Comparison of ENCODE assay signal across 8 mouse cellular contexts in the genomic region with DNA sequence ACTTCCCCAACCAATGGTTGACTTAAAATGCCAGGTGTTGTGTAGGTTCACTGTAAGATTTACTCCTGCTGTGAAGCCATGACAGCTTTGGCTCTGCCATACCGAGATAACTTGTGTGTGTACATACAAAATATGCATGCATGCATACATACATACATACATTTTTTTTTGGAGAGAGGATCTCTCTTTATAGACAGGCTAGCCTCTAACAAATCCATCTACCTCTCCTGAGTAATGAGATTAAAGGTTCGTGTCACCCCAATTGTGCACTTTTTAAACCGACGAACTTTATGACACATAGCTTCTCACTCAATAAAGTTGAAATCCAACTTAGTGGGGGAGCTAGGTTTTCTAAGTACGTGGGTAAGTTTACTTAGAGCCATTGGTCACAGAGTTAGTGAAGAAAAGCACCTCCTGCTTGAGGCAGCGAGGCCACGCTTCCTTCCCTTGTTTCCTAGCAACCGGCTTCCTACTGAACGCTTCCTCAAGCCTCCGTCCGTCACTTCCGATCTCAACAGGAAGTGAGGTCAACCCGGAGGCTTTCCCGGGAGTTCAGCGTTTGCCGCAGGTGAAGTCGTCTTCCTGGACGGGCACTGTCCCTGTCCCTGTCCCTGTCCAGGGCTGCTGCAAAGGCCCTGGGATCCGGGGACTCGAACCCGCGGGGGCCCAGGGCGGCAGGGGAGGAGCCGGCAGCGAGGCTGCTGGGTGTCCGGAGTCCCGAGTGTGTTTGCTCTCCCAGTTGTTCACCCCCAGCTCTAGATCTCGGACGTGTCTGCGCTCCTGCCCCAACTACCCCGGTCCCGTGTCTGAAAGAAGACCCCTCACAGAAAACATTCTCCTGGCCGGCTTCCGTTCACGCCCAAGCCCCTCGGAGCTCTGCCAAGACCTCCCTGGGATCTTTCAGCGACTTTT. TPM values are rescaled to one million over a fixed set of nuclear protein-coding genes. Genes with fewer than 3 reads are reported as not detected.
DNase-seq lines count a peak whose midpoint lies in the region; ATAC-seq lines count a peak whose summit lies in the region.

Gene Pik3r4, plus strand, starts transcription at position 519 of the 912 bp plus-strand sequence.

- DNase-seq in ES-CJ7 (ENCODE audit: low read depth, low spot score) = peak; percentile 98
- peak; percentile 76 for DNase-seq in cerebellum, adult 11 months
- DNase-seq in forebrain, embryonic 14.5 days (ENCODE audit: low spot score) = peak; percentile 97
- peak; percentile 78 to 88 for DNase-seq in heart, postnatal 14 days
- DNase-seq in layer of hippocampus, adult 11-12 months (ENCODE audit: low spot score) = peak; percentile 86
- peak; percentile 89 to 92 for DNase-seq in lung, adult 18-20 months
- peak; percentile 85 for DNase-seq in testis, postnatal 14 days (ENCODE audit: low spot score)

- H3K4me1 ChIP-seq in forebrain, embryonic 14.5 days (ENCODE audit: control insufficient read depth, insufficient read depth, low read length) = 0 out of 2 replicates have a peak, but pooled peaks cover 2% of the 10 kb centered on the region
- peaks cover 34% of the 10 kb centered on the region for H3K4me1 ChIP-seq in neural tube, embryonic 15.5 days

- H3K4me3 ChIP-seq in forebrain, embryonic 14.5 days (ENCODE audit: low read depth, low read length) = peak within 1 kb of the TSS; percentile 79
- peak within 1 kb of the TSS; percentile 57 for H3K4me3 ChIP-seq in neural tube, embryonic 15.5 days (replicated peaks)

- no peaks in the 10 kb centered on the region for H3K27me3 ChIP-seq in forebrain, embryonic 14.5 days (replicated peaks; ENCODE audit: control insufficient read depth, insufficient read depth, low read length)
- H3K27me3 ChIP-seq in neural tube, embryonic 15.5 days (replicated peaks) = no peaks in the 10 kb centered on the region

- peak within 1 kb of the TSS; percentile 88 for H3K4me2 ChIP-seq in forebrain, embryonic 14.5 days (ENCODE audit: low read length)
- H3K4me2 ChIP-seq in neural tube, embryonic 15.5 days = peak within 1 kb of the TSS; percentile 77

- H3K36me3 ChIP-seq in forebrain, embryonic 14.5 days (ENCODE audit: control insufficient read depth, insufficient read depth, low read length) = 0 out of 2 replicates have a peak, but pooled peaks cover 17% of the 10 kb centered on the region
- peaks cover 17% of the 10 kb centered on the region; the same call in 1 of the 2 replicates for H3K36me3 ChIP-seq in neural tube, embryonic 15.5 days

- WGBS in forebrain, embryonic 14.5 days = 6% methylated on average over 37 of the region's 37 CpGs
- 5% methylated on average over 37 of the region's 37 CpGs for whole genome bisulfite sequencing in neural tube, embryonic 15.5 days

- H3K9ac ChIP-seq in forebrain, embryonic 14.5 days (ENCODE audit: low read length) = peak within 1 kb of the TSS; percentile 85
- peak within 1 kb of the TSS; percentile 66 for H3K9ac ChIP-seq in neural tube, embryonic 15.5 days (replicated peaks)

- intact Hi-C loops in heart, postnatal 14 days (cut with DNase I) = no loop called here

- peak; percentile 96 for ATAC-seq in forebrain, embryonic 14.5 days
- ATAC-seq in neural tube, embryonic 15.5 days (ENCODE audit: low FRiP score) = peak; percentile 94

- H3K27ac ChIP-seq in forebrain, embryonic 14.5 days (ENCODE audit: low read depth, low read length) = peak within 1 kb of the TSS; percentile 55; the same call in 1 of the 2 replicates
- peak within 1 kb of the TSS; percentile 78 for H3K27ac ChIP-seq in neural tube, embryonic 15.5 days (replicated peaks)

- H3K9me3 ChIP-seq in forebrain, embryonic 14.5 days (replicated peaks; ENCODE audit: control insufficient read depth, low read length) = no peaks in the 10 kb centered on the region
- H3K9me3 ChIP-seq in neural tube, embryonic 15.5 days (replicated peaks) = no peaks in the 10 kb centered on the region

RNA-seq across cellular contexts. Expression of gene Pik3r4, which starts in this region (rescaled TPM):
- 18.2 and 19.0 TPM in 2 replicates for polyA plus RNA-seq in forebrain, embryonic 14.5 days (2014; fragmentation: Nextera tagmentation; extraction: Ambion mirVana)
- total RNA-seq in heart, postnatal 14 days (2021) = 10 to 100 TPM; 21.4 to 22.4 TPM
- 15.8 and 16.5 TPM in 2 replicates for polyA plus RNA-seq in neural tube, embryonic 15.5 days (2015; fragmentation: Nextera tagmentation; extraction: Ambion mirVana)

Comparison
In these comparisons a context has a peak if more than half of its experiments do, and no peak if none do; other contexts are left out.
1. Peak in every context shown above with its lines: DNase-seq, ATAC-seq, H3K4me3 ChIP-seq and H3K27ac ChIP-seq.